8 mouse cellular contexts compared by ENCODE assay signal in genomic region chr3:86538645-86539554, GRCm38 (mm10). TPM values are rescaled to one million over a fixed set of nuclear protein-coding genes. Genes with fewer than 3 reads are reported as not detected.
DNase-seq lines count a peak whose midpoint lies in the region; ATAC-seq and TF ChIP-seq lines count a peak whose summit lies in the region.
"Had no signal": no experiment of that assay in that cellular context is flagged by ENCODE, and none has a peak within 500 bp of the region (broad histone marks: within the 10 kb centered on the region; RNA-seq: fewer than 3 reads in every experiment).

No protein-coding gene starts in this region.

- H3K27me3 ChIP-seq in hindbrain, embryonic 11.5 days (ENCODE audit: control insufficient read depth, insufficient read depth, low read length), result no peaks in the 10 kb centered on the region
- no peaks in the 10 kb centered on the region; the same call in 1 of the 2 replicates for H3K27me3 ChIP-seq in midbrain, embryonic 11.5 days (ENCODE audit: control insufficient read depth, insufficient read depth, low read length)

- H3K4me2 ChIP-seq in hindbrain, embryonic 11.5 days (replicated peaks; ENCODE audit: low read depth, low read length), result no peak overlapping the region
- H3K4me2 ChIP-seq in midbrain, embryonic 11.5 days, result peak overlapping the region; percentile 33

- H3K4me1 ChIP-seq in ES-E14 (ENCODE audit: control insufficient read depth in 2 of 2, insufficient read depth in 2 of 2, low read length in 2 of 2, poor library complexity in 1 of 2), result peaks cover 0 to 1% of the 10 kb centered on the region in 2 experiments; a peak in 1 of 4 replicates
- H3K4me1 ChIP-seq in hindbrain, embryonic 11.5 days (replicated peaks; ENCODE audit: control insufficient read depth, insufficient read depth, low read length), result no peaks in the 10 kb centered on the region; the same call in 1 of the 2 replicates
- H3K4me1 ChIP-seq in midbrain, embryonic 11.5 days (ENCODE audit: control insufficient read depth, insufficient read depth, low read length), result peaks cover 18% of the 10 kb centered on the region

- in situ Hi-C loops in ES-E14 (cut with MboI; ENCODE audit: low sequenced_read_pairs in 2 of 2, unreplicated experiment in 2 of 2), result no loop called here

- peak; percentile 46; the same call in 1 of the 2 replicates for ATAC-seq in hindbrain, embryonic 11.5 days (ENCODE audit: low FRiP score)
- peak; percentile 68 for ATAC-seq in midbrain, embryonic 11.5 days (ENCODE audit: low FRiP score)

- peak overlapping the region; percentile 19; the same call in 1 of the 2 replicates for H3K27ac ChIP-seq in ES-E14 (ENCODE audit: insufficient read depth, low read depth, low read length, poor library complexity, severe bottlenecking)
- H3K27ac ChIP-seq in hindbrain, embryonic 11.5 days (ENCODE audit: low read depth, low read length), result peak overlapping the region; percentile 51
- H3K27ac ChIP-seq in midbrain, embryonic 11.5 days (ENCODE audit: low read depth, low read length), result peak overlapping the region; percentile 61

- no peaks in the 10 kb centered on the region for H3K9me3 ChIP-seq in ES-E14 (ENCODE audit: control insufficient read depth, insufficient read depth, low read depth, low read length)
- no peaks in the 10 kb centered on the region for H3K9me3 ChIP-seq in hindbrain, embryonic 11.5 days (ENCODE audit: control insufficient read depth, low read length)
- no peaks in the 10 kb centered on the region for H3K9me3 ChIP-seq in midbrain, embryonic 11.5 days (ENCODE audit: control insufficient read depth, low read length)

- no peaks in the 10 kb centered on the region for H3K36me3 ChIP-seq in ES-E14 (ENCODE audit: control insufficient read depth, insufficient read depth, low read length, poor library complexity, severe bottlenecking)
- H3K36me3 ChIP-seq in hindbrain, embryonic 11.5 days (ENCODE audit: control insufficient read depth, insufficient read depth, low read length), result no peaks in the 10 kb centered on the region
- no peaks in the 10 kb centered on the region for H3K36me3 ChIP-seq in midbrain, embryonic 11.5 days (ENCODE audit: control insufficient read depth, insufficient read depth, low read length)

- DNase-seq in ES-E14 (ENCODE audit: low read depth, low spot score) (peak; percentile 39), adipocyte (ENCODE audit: low spot score) (peak; percentile 41)
- DNase-seq in hindbrain, embryonic 11.5 days (ENCODE audit: low spot score), result no peak
- peak; percentile 88 for DNase-seq in midbrain, embryonic 11.5 days (ENCODE audit: low spot score, missing footprints)
- DNase-seq in cerebellum, adult 11 months, result no peak
- no peak for DNase-seq in kidney, postnatal 10 days
- DNase-seq in frontal cortex, postnatal 14 days (ENCODE audit: low spot score in 2 of 2), result no peak

- peak overlapping the region; percentile 37; the same call in 1 of the 2 replicates for H3K9ac ChIP-seq in ES-E14 (ENCODE audit: insufficient read depth, low read depth, low read length, poor library complexity, severe bottlenecking)
- no peak overlapping the region for H3K9ac ChIP-seq in hindbrain, embryonic 11.5 days (ENCODE audit: low read depth, low read length)
- H3K9ac ChIP-seq in midbrain, embryonic 11.5 days (ENCODE audit: low read length), result no peak overlapping the region; the same call in 1 of the 2 replicates

- peak overlapping the region in 1 of 2 experiments; percentile 25; a peak in 2 of 4 replicates for H3K4me3 ChIP-seq in ES-E14 (ENCODE audit: insufficient read depth in 1 of 2, low read depth in 1 of 2, low read length in 2 of 2, poor library complexity in 1 of 2, severe bottlenecking in 1 of 2)
- no peak overlapping the region for H3K4me3 ChIP-seq in hindbrain, embryonic 11.5 days (ENCODE audit: low read depth, low read length)
- 0 out of 2 replicates have a peak overlapping the region, but pooled peaks have one; percentile 11 for H3K4me3 ChIP-seq in midbrain, embryonic 11.5 days (ENCODE audit: low read depth, low read length)
- H3K4me3 ChIP-seq: erythroblast, embryonic 14.5 days had no signal

- WGBS in hindbrain, embryonic 11.5 days, result 17% methylated on average over 13 of the region's 13 CpGs
- WGBS in midbrain, embryonic 11.5 days, result 15% methylated on average over 13 of the region's 13 CpGs

TF ChIP-seq in ES-E14, 5 proteins besides CTCF, POLR2A, EP300 and RAD21:
- TF ChIP-seq MAFK (IDR thresholded peaks at IDR 0.05; ENCODE audit: insufficient read depth, low read depth, low read length) (no peak), ZC3H11A (IDR thresholded peaks at IDR 0.05; ENCODE audit: borderline replicate concordance, low read depth, low read length) (no peak), HCFC1 (IDR thresholded peaks at IDR 0.05; ENCODE audit: borderline replicate concordance, insufficient read depth, low read length) (no peak), ZNF384 (IDR thresholded peaks at IDR 0.05; ENCODE audit: low read depth, low read length) (no peak), CHD2 (IDR thresholded peaks at IDR 0.05; ENCODE audit: low read depth, low read length) (no peak)

RNA-seq across cellular contexts. Expression of gene Mab21l2, which starts 9.5 kb away (rescaled TPM):
- total RNA-seq in ES-E14 (2012; rRNA removed), result 0.21 and 0.22 TPM in 2 replicates
- 151 and 155 TPM in 2 replicates for polyA plus RNA-seq in hindbrain, embryonic 11.5 days (2014; fragmentation: Nextera tagmentation; extraction: Ambion mirVana)
- 107 and 123 TPM in 2 replicates for polyA plus RNA-seq in midbrain, embryonic 11.5 days (2014; fragmentation: Nextera tagmentation; extraction: Ambion mirVana)
- polyA plus RNA-seq: erythroblast, embryonic 14.5 days had no signal

Comparison
In these comparisons a context has a peak if more than half of its experiments do, and no peak if none do; other contexts are left out.
1. DNase-seq: peak in ES-E14 (single experiment), adipocyte (single experiment) and midbrain, embryonic 11.5 days (single experiment); none in hindbrain, embryonic 11.5 days (single experiment), cerebellum, adult 11 months (single experiment), kidney, postnatal 10 days (single experiment) and frontal cortex, postnatal 14 days (0 of 2).
2. Peak in every context shown above with its lines, with median percentiles within 50 percentile points of each other: H3K27ac ChIP-seq.